Mouse (Mus musculus) liver, embryonic 14.5 days (tissue): ENCODE data around the gene Shisa4.

ENCODE experiments used
- CTCF ChIP-seq: IDR thresholded peaks from 2 replicates; pipeline ENCODE4 v1.5.1; 2016; ENCODE audit warnings: antibody characterized with exemption, low read depth, control low read depth
- EP300 ChIP-seq: IDR thresholded peaks from 2 replicates; pipeline ENCODE4 v1.6.1; 2016; ENCODE audit warnings: antibody characterized with exemption, low read depth

GRCm38 (mm10) chr1:135422772-135423171 lies 47.7 kb upstream of the Shisa4 start:
- TF ChIP-seq CTCF: no peak
- TF ChIP-seq EP300: no peak
